12 mouse cellular contexts compared by ENCODE assay signal in the genomic region with DNA sequence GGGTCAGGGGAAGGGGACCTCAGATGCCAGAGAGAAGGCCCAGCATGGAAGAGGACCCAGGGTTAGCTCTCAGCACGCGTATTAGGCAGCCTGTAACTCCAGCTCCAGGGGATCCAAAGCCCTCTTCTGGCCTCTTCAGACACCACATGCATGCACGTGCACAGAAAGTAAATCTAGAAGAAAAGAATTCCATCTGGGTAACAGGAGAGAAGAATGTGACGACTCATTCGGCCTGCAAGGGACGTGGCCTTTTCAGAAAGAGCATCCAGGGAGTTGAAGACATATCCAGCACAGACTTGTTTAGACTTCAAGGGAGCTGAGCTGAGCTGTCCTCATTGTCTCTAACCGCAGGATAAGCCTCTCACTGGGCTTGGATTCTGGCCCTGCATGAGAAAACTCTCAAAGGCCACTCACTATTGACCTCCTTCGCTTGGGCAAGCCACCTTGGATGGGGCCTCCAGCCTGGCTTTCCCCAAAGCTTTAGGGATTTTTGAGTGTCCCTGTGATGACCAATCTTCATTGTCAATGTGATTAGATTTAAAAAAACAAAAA. TPM values are rescaled to one million over a fixed set of nuclear protein-coding genes. Genes with fewer than 3 reads are reported as not detected.
A peak's percentile ranks its signal among the peaks of the same experiment; 100 is the strongest.
DNase-seq lines count a peak whose midpoint lies in the region; ATAC-seq and TF ChIP-seq lines count a peak whose summit lies in the region.
"Had no signal": no experiment of that assay in that cellular context is flagged by ENCODE, and none has a peak within 500 bp of the region (broad histone marks: within the 10 kb centered on the region; RNA-seq: fewer than 3 reads in every experiment).

No protein-coding gene starts in this region.

- peaks cover 8% of the 10 kb centered on the region; the same call in 1 of the 2 replicates for H3K4me1 ChIP-seq in kidney, postnatal 0 days (replicated peaks; ENCODE audit: insufficient read depth, low read length)
- H3K4me1 ChIP-seq in ES-E14 (ENCODE audit: control insufficient read depth in 2 of 2, insufficient read depth in 2 of 2, low read length in 2 of 2, poor library complexity in 1 of 2): no peaks in the 10 kb centered on the region
- H3K4me1 ChIP-seq in intestine, embryonic 16.5 days (ENCODE audit: control insufficient read depth, insufficient read depth, low read length): peaks cover 8% of the 10 kb centered on the region; the same call in 1 of the 2 replicates
- H3K4me1 ChIP-seq in hindbrain, embryonic 12.5 days: peaks cover 10% of the 10 kb centered on the region

- whole genome bisulfite sequencing in kidney, postnatal 0 days: 62% methylated on average over 8 of the region's 8 CpGs
- WGBS in intestine, embryonic 16.5 days: 71% methylated on average over 8 of the region's 8 CpGs
- 49% methylated on average over 8 of the region's 8 CpGs for WGBS in hindbrain, embryonic 12.5 days

- ATAC-seq in kidney, postnatal 0 days (replicated peaks; ENCODE audit: low FRiP score, low read depth): no peak
- no peak for ATAC-seq in intestine, embryonic 16.5 days
- ATAC-seq in hindbrain, embryonic 12.5 days (ENCODE audit: low FRiP score): no peak

- no peak overlapping the region for H3K9ac ChIP-seq in kidney, postnatal 0 days (ENCODE audit: low read depth, low read length)
- H3K9ac ChIP-seq in ES-E14 (ENCODE audit: insufficient read depth, low read depth, low read length, poor library complexity, severe bottlenecking): no peak overlapping the region
- no peak overlapping the region for H3K9ac ChIP-seq in intestine, embryonic 16.5 days (ENCODE audit: low read depth, low read length)
- H3K9ac ChIP-seq in hindbrain, embryonic 12.5 days: no peak overlapping the region

- no peak overlapping the region for H3K4me3 ChIP-seq in kidney, postnatal 0 days (replicated peaks; ENCODE audit: low read depth, low read length)
- no peak overlapping the region for H3K4me3 ChIP-seq in ES-E14 (ENCODE audit: insufficient read depth in 1 of 2, low read depth in 1 of 2, low read length in 2 of 2, poor library complexity in 1 of 2, severe bottlenecking in 1 of 2)
- H3K4me3 ChIP-seq in intestine, embryonic 16.5 days (ENCODE audit: low read length): no peak overlapping the region
- H3K4me3 ChIP-seq in hindbrain, embryonic 12.5 days: no peak overlapping the region

- H3K27me3 ChIP-seq in kidney, postnatal 0 days (ENCODE audit: insufficient read depth, low read length): no peaks in the 10 kb centered on the region
- H3K27me3 ChIP-seq in intestine, embryonic 16.5 days (replicated peaks; ENCODE audit: control insufficient read depth, insufficient read depth, low read length): no peaks in the 10 kb centered on the region
- H3K27me3 ChIP-seq in hindbrain, embryonic 12.5 days: peaks cover 3% of the 10 kb centered on the region; the same call in 1 of the 2 replicates

- no peaks in the 10 kb centered on the region for H3K9me3 ChIP-seq in kidney, postnatal 0 days (replicated peaks; ENCODE audit: low read length)
- no peaks in the 10 kb centered on the region for H3K9me3 ChIP-seq in ES-E14 (ENCODE audit: control insufficient read depth, insufficient read depth, low read depth, low read length)
- no peaks in the 10 kb centered on the region for H3K9me3 ChIP-seq in intestine, embryonic 16.5 days (ENCODE audit: control insufficient read depth, low read length)
- no peaks in the 10 kb centered on the region for H3K9me3 ChIP-seq in hindbrain, embryonic 12.5 days (replicated peaks)

- H3K4me2 ChIP-seq in kidney, postnatal 0 days (ENCODE audit: low read length): no peak overlapping the region
- H3K4me2 ChIP-seq in intestine, embryonic 16.5 days (ENCODE audit: low read depth, low read length): no peak overlapping the region
- no peak overlapping the region for H3K4me2 ChIP-seq in hindbrain, embryonic 12.5 days (replicated peaks)

- peak; percentile 28 for DNase-seq in kidney, postnatal 0 days (ENCODE audit: low spot score)
- DNase-seq in kidney, postnatal 36 days: no peak
- DNase-seq in ES-E14 (ENCODE audit: low read depth, low spot score) (no peak), ZHBTc4 (ENCODE audit: low read depth, low spot score) (peak; percentile 52)
- no peak for DNase-seq in gastrocnemius, adult 8-10 months (ENCODE audit: low spot score in 2 of 2)
- DNase-seq: adrenal gland, adult 8-10 months; cerebellum, adult 9-11 months; heart, adult 18-20 months; lung, adult 2 months had no signal

- H3K27ac ChIP-seq in kidney, postnatal 0 days: no peak overlapping the region
- H3K27ac ChIP-seq in ES-E14 (ENCODE audit: insufficient read depth, low read depth, low read length, poor library complexity, severe bottlenecking): no peak overlapping the region
- 0 out of 2 replicates have a peak overlapping the region, but pooled peaks have one; percentile 13 for H3K27ac ChIP-seq in intestine, embryonic 16.5 days (ENCODE audit: low read length)
- H3K27ac ChIP-seq in hindbrain, embryonic 12.5 days: no peak overlapping the region

- no peaks in the 10 kb centered on the region for H3K36me3 ChIP-seq in kidney, postnatal 0 days (ENCODE audit: insufficient read depth, low read length)
- no peaks in the 10 kb centered on the region for H3K36me3 ChIP-seq in ES-E14 (ENCODE audit: control insufficient read depth, insufficient read depth, low read length, poor library complexity, severe bottlenecking)
- no peaks in the 10 kb centered on the region for H3K36me3 ChIP-seq in intestine, embryonic 16.5 days (ENCODE audit: control insufficient read depth, insufficient read depth, low read length)
- no peaks in the 10 kb centered on the region for H3K36me3 ChIP-seq in hindbrain, embryonic 12.5 days

- in situ Hi-C loops in ES-E14 (cut with MboI; ENCODE audit: low sequenced_read_pairs in 2 of 2, unreplicated experiment in 2 of 2): no loop called here

- peak; percentile 33 for TF ChIP-seq CTCF in kidney, postnatal 0 days (IDR thresholded peaks at IDR 0.05; ENCODE audit: low read depth)

TF ChIP-seq in ES-E14, 5 proteins besides CTCF, POLR2A, EP300 and RAD21:
- TF ChIP-seq HCFC1 (IDR thresholded peaks at IDR 0.05; ENCODE audit: borderline replicate concordance, insufficient read depth, low read length): no peak
- 0 out of 2 replicates have a peak, but pooled peaks have one; percentile 50 for TF ChIP-seq MAFK (IDR thresholded peaks at IDR 0.05; ENCODE audit: insufficient read depth, low read depth, low read length)

RNA-seq across cellular contexts. Expression of gene Mrps18a, which starts 8.1 kb away (rescaled TPM):
- polyA plus RNA-seq in kidney, postnatal 0 days (2015; fragmentation: Nextera tagmentation; extraction: Ambion mirVana): 171 and 188 TPM in 2 replicates
- 90.0 and 90.6 TPM in 2 replicates for total RNA-seq in ES-E14 (2012; rRNA removed)
- 159 and 164 TPM in 2 replicates for polyA plus RNA-seq in intestine, embryonic 16.5 days (2015; fragmentation: Nextera tagmentation; extraction: Ambion mirVana)
- 10 to 100 TPM; 78.9 to 93.4 (median 89.2) TPM for total RNA-seq in gastrocnemius, adult 8-10 months (2022)
- polyA plus RNA-seq in hindbrain, embryonic 12.5 days (2016; fragmentation: Nextera tagmentation; extraction: Ambion mirVana): 120 and 130 TPM in 2 replicates

RNA-seq across cellular contexts. Expression of gene Rsph9, which starts 41.3 kb away (rescaled TPM):
- 18.8 and 19.8 TPM in 2 replicates for polyA plus RNA-seq in kidney, postnatal 0 days (2015; fragmentation: Nextera tagmentation; extraction: Ambion mirVana)
- total RNA-seq in ES-E14 (2012; rRNA removed): 0.85 and 2.9 TPM in 2 replicates
- 6.4 and 8.8 TPM in 2 replicates for polyA plus RNA-seq in intestine, embryonic 16.5 days (2015; fragmentation: Nextera tagmentation; extraction: Ambion mirVana)
- total RNA-seq in gastrocnemius, adult 8-10 months (2022): under 1 TPM in 3 of 4 experiments, not detected in 1; 0.34 to 0.58 (median 0.40) TPM
- polyA plus RNA-seq in hindbrain, embryonic 12.5 days (2016; fragmentation: Nextera tagmentation; extraction: Ambion mirVana): 20.3 and 21.5 TPM in 2 replicates
- total RNA-seq: megakaryocyte, adult 5-6 weeks had no signal

RNA-seq across cellular contexts. Expression of gene Mad2l1bp, which starts 50.7 kb away (rescaled TPM):
- polyA plus RNA-seq in kidney, postnatal 0 days (2015; fragmentation: Nextera tagmentation; extraction: Ambion mirVana): 32.4 and 35.6 TPM in 2 replicates
- 7.1 and 8.2 TPM in 2 replicates for total RNA-seq in ES-E14 (2012; rRNA removed)
- 35.4 and 37.1 TPM in 2 replicates for polyA plus RNA-seq in intestine, embryonic 16.5 days (2015; fragmentation: Nextera tagmentation; extraction: Ambion mirVana)
- 10 to 100 TPM; 14.1 to 26.9 (median 18.9) TPM for total RNA-seq in gastrocnemius, adult 8-10 months (2022)
- 27.6 and 30.6 TPM in 2 replicates for polyA plus RNA-seq in hindbrain, embryonic 12.5 days (2016; fragmentation: Nextera tagmentation; extraction: Ambion mirVana)

RNA-seq across cellular contexts. Expression of gene Gtpbp2, which starts 58.1 kb away (rescaled TPM):
- polyA plus RNA-seq in kidney, postnatal 0 days (2015; fragmentation: Nextera tagmentation; extraction: Ambion mirVana): 25.4 and 26.3 TPM in 2 replicates
- 33.4 and 65.4 TPM in 2 replicates for total RNA-seq in ES-E14 (2012; rRNA removed)
- 25.3 and 29.2 TPM in 2 replicates for polyA plus RNA-seq in intestine, embryonic 16.5 days (2015; fragmentation: Nextera tagmentation; extraction: Ambion mirVana)
- 10 to 100 TPM; 37.0 to 43.9 (median 40.3) TPM for total RNA-seq in gastrocnemius, adult 8-10 months (2022)
- polyA plus RNA-seq in hindbrain, embryonic 12.5 days (2016; fragmentation: Nextera tagmentation; extraction: Ambion mirVana): 49.3 and 54.1 TPM in 2 replicates

Comparison
In these comparisons a context has a peak if more than half of its experiments do, and no peak if none do; other contexts are left out.
1. DNase-seq: peak in kidney, postnatal 0 days (single experiment) and ZHBTc4 (single experiment); none in kidney, postnatal 36 days (0 of 2), ES-E14 (single experiment) and gastrocnemius, adult 8-10 months (0 of 2).